Mouse (Mus musculus) stomach, embryonic 16.5 days (tissue): ENCODE measurements at regions not wholly inside any gene's neighbourhood (a gene's known extent, or its start where the extent isn't known, plus 50 kb on each side); places are given as distances from the start of the nearest gene placed in this dataset.

Source experiments
- ATAC-seq: fragments of 200-750 bp; cut with Nextera tagmentation; 2 replicates; pipeline ENCODE4 v1.8.0; 2017; ENCODE audit warnings: moderate number of reproducible peaks, moderate TSS enrichment; ENCODE audit not compliant: insufficient read depth, low FRiP score
- H3K27ac ChIP-seq: fragments of 300-500 bp; sonication (generic); 2 replicates; pipeline ENCODE4 v1.5.1; 2014; ENCODE audit warnings: low read length
- H3K27me3 ChIP-seq: fragments of 300-500 bp; sonication (generic); 2 replicates; pipeline ENCODE4 v1.6.1; 2014; ENCODE audit warnings: low read length, control low read depth, mixed read lengths; ENCODE audit not compliant: control insufficient read depth, insufficient read depth
- H3K36me3 ChIP-seq: fragments of 300-500 bp; sonication (generic); 2 replicates; pipeline ENCODE4 v1.6.1; 2014; ENCODE audit warnings: low read length; ENCODE audit not compliant: control insufficient read depth, insufficient read depth
- H3K4me1 ChIP-seq: fragments of 300-500 bp; sonication (generic); 2 replicates; pipeline ENCODE4 v1.6.1; 2014; ENCODE audit warnings: low read length, control low read depth, mixed read lengths; ENCODE audit not compliant: control insufficient read depth, insufficient read depth
- H3K4me2 ChIP-seq: fragments of 300-500 bp; sonication (generic); 2 replicates; pipeline ENCODE4 v1.6.1; 2014; ENCODE audit warnings: low read depth, low read length, mixed read lengths
- H3K4me3 ChIP-seq: fragments of 300-500 bp; sonication (generic); replicated peaks from 2 replicates; pipeline ENCODE4 v1.5.1; 2014; ENCODE audit warnings: mild to moderate bottlenecking, low read length
- H3K9ac ChIP-seq: fragments of 300-500 bp; sonication (generic); 2 replicates; pipeline ENCODE4 v1.6.1; 2014; ENCODE audit warnings: low read length
- H3K9me3 ChIP-seq: fragments of 300-500 bp; sonication (generic); replicated peaks from 2 replicates; pipeline ENCODE4 v1.6.1; 2016; ENCODE audit warnings: low read length, control low read depth; ENCODE audit not compliant: control insufficient read depth
- WGBS: fragments of 180-500 bp; shearing (Covaris S2); extraction: QIAGEN DNeasy Blood & Tissue Kit; methylation state at CpG from one replicate; pipeline ENCODE4 v1.1.7; 2014; 5-methylcytosine and 5-hydroxymethylcytosine counted together

DNA sequence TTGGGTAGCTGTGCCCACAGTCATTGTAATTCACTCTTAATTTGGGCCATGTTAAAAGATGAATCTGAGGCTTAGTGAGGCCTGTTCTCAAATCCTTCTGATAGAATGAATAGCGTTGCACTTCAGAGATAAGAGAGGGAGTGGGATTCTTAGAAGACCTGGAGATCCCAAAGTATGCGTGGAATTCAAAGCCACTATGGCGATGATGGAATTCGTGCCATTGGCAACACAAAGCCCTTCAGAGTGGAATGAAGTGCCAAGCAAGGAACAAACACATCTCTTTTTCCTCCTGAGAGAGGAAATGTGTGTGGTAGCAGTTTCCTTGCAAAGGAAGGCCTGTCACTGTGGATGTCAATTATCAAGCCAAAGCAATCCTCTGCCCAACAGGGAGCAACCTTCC is 248.3 kb upstream of the Rnf32 start:
- H3K27ac ChIP-seq = no peak overlapping the region
- no peak overlapping the region for H3K4me2 ChIP-seq
- no peak overlapping the region for H3K9ac ChIP-seq
- H3K4me1 ChIP-seq = no peaks in the 10 kb centered on the region
- H3K36me3 ChIP-seq = no peaks in the 10 kb centered on the region
- no peaks in the 10 kb centered on the region for H3K9me3 ChIP-seq
- H3K27me3 ChIP-seq = no peaks in the 10 kb centered on the region
- H3K4me3 ChIP-seq = no peak overlapping the region
- WGBS = 60% methylated on average over 4 of the region's 4 CpGs
- no peak for ATAC-seq

DNA sequence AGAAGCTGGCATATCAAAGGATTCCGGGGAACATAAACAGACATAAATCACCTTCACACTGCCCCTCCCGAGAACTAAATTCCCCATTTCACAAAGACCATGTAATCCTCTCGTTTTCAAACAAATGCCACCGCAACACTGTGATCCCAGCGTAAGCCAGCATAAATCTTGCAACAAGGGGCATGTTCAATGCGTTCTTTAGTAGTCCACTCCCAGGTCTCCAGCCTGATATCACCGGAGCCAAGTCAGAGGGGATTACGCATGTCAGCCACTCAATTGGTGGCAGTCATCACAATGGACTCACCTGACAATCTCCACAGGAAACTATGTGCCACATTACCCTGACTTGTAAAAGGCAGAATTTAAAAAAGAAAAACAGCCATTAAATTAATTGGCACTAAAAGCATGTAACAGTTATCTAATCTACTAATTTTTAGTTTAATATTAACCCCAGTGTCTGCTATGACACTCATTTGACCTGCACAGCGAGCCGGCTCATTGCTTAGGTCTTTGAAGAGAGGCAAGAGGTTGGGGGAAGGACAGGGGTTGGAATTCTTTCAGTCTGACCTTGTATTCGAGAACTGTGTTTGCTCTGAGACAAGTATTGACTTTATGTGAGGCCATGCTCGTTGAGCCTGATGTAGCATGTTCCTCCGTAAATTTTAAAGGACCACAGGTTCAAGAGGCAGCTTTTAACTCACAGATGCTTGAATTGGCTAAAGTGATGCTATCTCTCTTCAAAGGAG is 252.0 kb upstream of the Rnf32 start:
- Histone ChIP-seq H3K4me2 (no peak overlapping the region), H3K9ac (no peak overlapping the region), H3K4me1 (no peaks in the 10 kb centered on the region), H3K4me3 (no peak overlapping the region), H3K36me3 (no peaks in the 10 kb centered on the region), H3K9me3 (no peaks in the 10 kb centered on the region), H3K27me3 (no peaks in the 10 kb centered on the region), H3K27ac (no peak overlapping the region)
- WGBS = 19% methylated on average over 13 of the region's 13 CpGs
- no peak for ATAC-seq

GRCm38 (mm10) chr5:28940972-28941371 is 254.8 kb upstream of the Rnf32 start:
- Histone ChIP-seq H3K27me3 (no peaks in the 10 kb centered on the region), H3K9ac (no peak overlapping the region), H3K36me3 (no peaks in the 10 kb centered on the region), H3K27ac (no peak overlapping the region), H3K9me3 (no peaks in the 10 kb centered on the region), H3K4me1 (no peaks in the 10 kb centered on the region), H3K4me3 (no peak overlapping the region), H3K4me2 (no peak overlapping the region)
- ATAC-seq = no peak
- WGBS = 72% methylated on average over 5 of the region's 5 CpGs

DNA sequence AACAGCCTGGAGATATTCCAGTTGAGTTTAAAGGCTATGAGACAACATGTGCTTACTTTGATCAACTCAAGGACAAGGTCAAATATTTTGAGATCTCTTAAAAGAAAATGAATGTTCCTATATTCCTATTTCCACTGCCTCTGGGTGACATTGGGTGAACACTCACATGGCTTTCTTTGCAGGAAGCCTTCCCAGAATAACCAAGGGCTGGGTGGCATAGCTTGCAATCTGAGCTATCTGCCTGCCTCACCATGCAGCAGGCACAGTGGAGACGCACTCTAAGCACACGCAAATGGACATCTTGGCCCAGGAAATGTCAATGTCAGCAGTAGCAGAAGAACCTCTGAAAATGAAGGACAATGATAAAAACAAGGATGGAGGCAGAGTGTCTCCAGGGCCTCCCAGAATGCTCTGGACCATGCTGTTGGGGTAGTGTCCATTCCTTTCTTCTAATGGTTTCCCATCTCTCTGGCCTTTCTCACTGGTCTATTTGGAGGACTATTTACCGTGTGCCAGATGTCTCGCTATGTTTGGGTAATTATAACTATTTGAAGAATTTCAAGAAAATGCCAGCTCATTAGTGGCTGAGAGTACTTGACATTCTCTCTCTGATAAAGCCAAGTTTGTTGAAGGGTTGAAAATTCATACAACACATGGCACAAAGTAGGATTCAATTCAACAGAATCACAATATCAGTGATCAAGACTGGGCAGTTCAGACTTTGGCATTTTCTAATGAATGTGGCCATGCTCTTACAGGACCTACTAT is 276.3 kb upstream of the Rnf32 start:
- Histone ChIP-seq H3K27ac (no peak overlapping the region), H3K36me3 (no peaks in the 10 kb centered on the region), H3K9me3 (no peaks in the 10 kb centered on the region), H3K4me3 (no peak overlapping the region), H3K4me1 (no peaks in the 10 kb centered on the region), H3K27me3 (no peaks in the 10 kb centered on the region), H3K9ac (no peak overlapping the region), H3K4me2 (no peak overlapping the region)
- 86% methylated on average over 4 of the region's 4 CpGs for WGBS
- no peak for ATAC-seq

GRCm38 (mm10) chr5:28904500-28904899 is 291.3 kb upstream of the Rnf32 start:
- no peaks in the 10 kb centered on the region for H3K36me3 ChIP-seq
- H3K27ac ChIP-seq = no peak overlapping the region
- no peaks in the 10 kb centered on the region for H3K27me3 ChIP-seq
- no peak for ATAC-seq
- no peaks in the 10 kb centered on the region for H3K9me3 ChIP-seq
- H3K9ac ChIP-seq = no peak overlapping the region
- no peaks in the 10 kb centered on the region for H3K4me1 ChIP-seq
- 45% methylated on average over 4 of the region's 4 CpGs for WGBS
- no peak overlapping the region for H3K4me3 ChIP-seq
- no peak overlapping the region for H3K4me2 ChIP-seq

DNA sequence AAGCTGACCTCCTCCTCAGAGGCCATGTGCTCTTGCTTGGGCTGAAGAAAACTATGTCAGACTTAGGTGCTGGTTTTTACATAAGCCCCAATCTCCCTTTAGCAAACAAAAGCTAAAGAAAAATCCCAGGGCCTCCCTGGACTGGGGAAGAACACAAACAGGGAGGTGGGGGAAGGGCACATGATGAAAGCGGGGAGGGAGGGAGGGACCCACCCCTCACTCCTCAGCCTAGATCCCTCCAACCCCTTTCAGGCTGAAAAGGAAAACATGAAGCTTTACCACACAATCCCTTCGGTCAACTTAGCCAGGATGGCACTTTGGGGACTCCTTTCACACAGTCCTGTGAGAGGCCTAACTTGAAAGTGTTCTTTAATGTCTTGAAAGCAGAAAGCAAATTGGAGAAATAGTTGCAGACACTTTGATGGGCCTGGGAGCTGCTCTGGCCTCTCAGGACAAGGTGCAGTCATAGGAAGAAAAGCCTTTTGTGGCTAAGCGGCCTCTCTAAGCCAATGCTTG is 291.9 kb upstream of the Rnf32 start:
- no peaks in the 10 kb centered on the region for H3K4me1 ChIP-seq
- no peaks in the 10 kb centered on the region for H3K27me3 ChIP-seq
- no peak overlapping the region for H3K4me2 ChIP-seq
- no peaks in the 10 kb centered on the region for H3K9me3 ChIP-seq
- no peak overlapping the region for H3K27ac ChIP-seq
- no peak for ATAC-seq
- H3K36me3 ChIP-seq = no peaks in the 10 kb centered on the region
- H3K4me3 ChIP-seq = no peak overlapping the region
- H3K9ac ChIP-seq = no peak overlapping the region
- WGBS = 33% methylated on average over 3 of the region's 3 CpGs

DNA sequence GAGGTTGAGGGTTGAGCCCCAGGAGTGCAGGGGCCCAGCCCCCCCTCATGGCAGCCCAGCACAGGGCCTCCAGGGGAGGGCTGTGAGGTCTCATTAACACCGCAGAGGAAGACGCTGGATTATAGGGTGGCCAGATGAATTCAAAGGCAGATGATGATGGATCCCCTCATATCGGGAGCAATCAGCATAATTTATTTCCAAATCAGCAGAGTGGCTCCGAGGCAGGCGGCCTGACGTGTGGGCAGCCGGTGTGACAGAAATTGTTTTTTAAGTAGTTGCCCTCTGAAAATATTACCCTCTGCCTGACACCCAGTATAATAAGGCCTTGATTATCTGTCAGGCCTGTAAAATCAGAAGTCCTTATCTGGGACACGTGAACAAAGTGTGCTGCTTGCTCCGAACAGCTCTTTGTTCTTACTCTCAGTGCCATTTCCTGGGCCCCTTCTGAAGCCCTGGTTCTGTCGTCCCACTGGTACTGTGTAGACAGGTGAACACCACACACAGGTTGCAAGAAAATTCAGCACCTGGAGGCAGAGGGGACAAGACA is 303.0 kb upstream of the Rnf32 start:
- H3K36me3 ChIP-seq = no peaks in the 10 kb centered on the region
- H3K4me2 ChIP-seq = no peak overlapping the region
- H3K4me1 ChIP-seq = no peaks in the 10 kb centered on the region
- no peak overlapping the region for H3K4me3 ChIP-seq
- no peak overlapping the region for H3K27ac ChIP-seq
- no peak overlapping the region for H3K9ac ChIP-seq
- 38% methylated on average over 10 of the region's 10 CpGs for WGBS
- no peaks in the 10 kb centered on the region for H3K27me3 ChIP-seq
- H3K9me3 ChIP-seq = no peaks in the 10 kb centered on the region
- ATAC-seq = no peak

GRCm38 (mm10) chr5:28891988-28892387 is 303.8 kb upstream of the Rnf32 start:
- no peaks in the 10 kb centered on the region for H3K36me3 ChIP-seq
- H3K9me3 ChIP-seq = no peaks in the 10 kb centered on the region
- no peak overlapping the region for H3K9ac ChIP-seq
- H3K27ac ChIP-seq = no peak overlapping the region
- 77% methylated on average over 7 of the region's 7 CpGs for whole genome bisulfite sequencing
- H3K4me1 ChIP-seq = no peaks in the 10 kb centered on the region
- no peak overlapping the region for H3K4me2 ChIP-seq
- no peak overlapping the region for H3K4me3 ChIP-seq
- no peak for ATAC-seq
- H3K27me3 ChIP-seq = no peaks in the 10 kb centered on the region

DNA sequence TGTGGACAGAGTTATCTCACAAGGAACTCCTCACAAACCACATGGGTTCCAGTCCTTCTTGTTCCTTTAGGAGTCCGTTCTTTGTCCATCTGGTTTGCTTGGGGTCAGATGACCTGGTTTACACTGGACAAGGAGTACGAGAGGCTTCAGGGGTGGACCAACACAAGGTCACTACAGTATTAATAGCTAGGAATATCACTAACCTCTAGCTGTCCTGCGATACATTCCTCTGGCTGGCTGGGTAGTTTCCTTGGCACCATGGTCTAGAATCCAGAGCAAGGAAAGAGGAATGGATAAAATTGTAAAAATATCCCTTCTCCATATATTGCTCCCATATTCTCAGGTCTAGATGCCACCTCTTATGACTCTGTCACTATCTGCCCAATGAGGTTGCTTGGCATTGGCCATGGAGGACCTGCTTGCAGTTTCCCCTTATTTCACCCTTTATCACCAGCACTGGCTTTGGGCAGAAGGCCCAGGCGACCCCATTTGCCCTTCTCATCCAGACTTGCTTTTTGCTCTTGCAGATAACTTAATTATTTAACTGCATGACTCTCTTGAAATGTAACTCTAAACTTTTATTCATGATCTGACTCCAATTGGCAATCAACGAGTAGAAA is 310.9 kb upstream of the Rnf32 start:
- no peaks in the 10 kb centered on the region for H3K36me3 ChIP-seq
- no peak overlapping the region for H3K4me3 ChIP-seq
- no peaks in the 10 kb centered on the region for H3K4me1 ChIP-seq
- no peaks in the 10 kb centered on the region for H3K27me3 ChIP-seq
- H3K9me3 ChIP-seq = no peaks in the 10 kb centered on the region
- ATAC-seq = no peak
- H3K27ac ChIP-seq = no peak overlapping the region
- H3K4me2 ChIP-seq = no peak overlapping the region
- H3K9ac ChIP-seq = no peak overlapping the region
- 83% methylated on average over 5 of the region's 5 CpGs for whole genome bisulfite sequencing
